ENCODE assay signal across 13 mouse cellular contexts in genomic region chr1:177367864-177368610, GRCm38 (mm10).
"Had no signal": no experiment of that assay in that cellular context is flagged by ENCODE, and none has a peak within 500 bp of the region (broad histone marks: within the 10 kb centered on the region; RNA-seq: fewer than 3 reads in every experiment).

No protein-coding gene starts in this region.

- ATAC-seq: liver, postnatal 0 days had no signal

- H3K27ac ChIP-seq: limb, embryonic 15.5 days; liver, embryonic 13.5 days; lung, embryonic 15.5 days; midbrain, embryonic 12.5 days; neural tube, embryonic 15.5 days had no signal

- DNase-seq: kidney, adult 18-20 months; kidney, postnatal 10 days; layer of hippocampus, postnatal 36 days; liver, embryonic 13.5 days; liver, postnatal 0 days; right cerebral cortex, adult 18-20 months; right cerebral cortex, postnatal 25 days; thymus, postnatal 36 days had no signal

- H3K4me3 ChIP-seq: limb, embryonic 15.5 days; liver, embryonic 13.5 days; lung, embryonic 15.5 days; midbrain, embryonic 12.5 days; myocyte; neural tube, embryonic 15.5 days had no signal
